ENCODE assay signal across 14 mouse cellular contexts in genomic region chr4:64025591-64025990, GRCm38 (mm10). TPM values are rescaled to one million over a fixed set of nuclear protein-coding genes. Genes with fewer than 3 reads are reported as not detected.
A peak's percentile ranks its signal among the peaks of the same experiment; 100 is the strongest.
DNase-seq lines count a peak whose midpoint lies in the region; ATAC-seq lines count a peak whose summit lies in the region.
"Had no signal": no experiment of that assay in that cellular context is flagged by ENCODE, and none has a peak within 500 bp of the region (broad histone marks: within the 10 kb centered on the region; RNA-seq: fewer than 3 reads in every experiment).

No protein-coding gene starts in this region.

- intact Hi-C loops in left cerebral cortex, postnatal 36 days (cut with DNase I), result no loop called here

- H3K9me3 ChIP-seq in kidney, embryonic 15.5 days (replicated peaks), result no peaks in the 10 kb centered on the region
- H3K9me3 ChIP-seq: forebrain, embryonic 10.5 days; hindbrain, embryonic 10.5 days; liver, embryonic 15.5 days; neural tube, embryonic 13.5 days had no signal

- peak; percentile 19 for DNase-seq in adrenal gland, postnatal 10 days
- no peak for DNase-seq in adrenal gland, postnatal 4 days (ENCODE audit: low spot score in 2 of 2)
- DNase-seq in kidney, postnatal 14 days, result peak; percentile 12
- peak; percentile 16 to 37 for DNase-seq in gastrocnemius, adult 8-10 months (ENCODE audit: low spot score in 2 of 2)
- peak; percentile 46 for DNase-seq in lung, postnatal 14 days
- DNase-seq in left cerebral cortex, adult 9 months (ENCODE audit: low spot score in 2 of 2), result no peak
- no peak for DNase-seq in left cerebral cortex, postnatal 36 days (ENCODE audit: low spot score in 2 of 2)
- DNase-seq: kidney, postnatal 36 days had no signal

- no peak overlapping the region for H3K4me2 ChIP-seq in kidney, embryonic 15.5 days
- H3K4me2 ChIP-seq: liver, embryonic 15.5 days; neural tube, embryonic 13.5 days had no signal

- no peak overlapping the region for H3K9ac ChIP-seq in kidney, embryonic 15.5 days
- H3K9ac ChIP-seq: liver, embryonic 15.5 days; neural tube, embryonic 13.5 days had no signal

- H3K27ac ChIP-seq in kidney, embryonic 15.5 days, result no peak overlapping the region
- H3K27ac ChIP-seq: forebrain, embryonic 10.5 days; hindbrain, embryonic 10.5 days; liver, embryonic 15.5 days; neural tube, embryonic 13.5 days had no signal

- no peaks in the 10 kb centered on the region for H3K27me3 ChIP-seq in kidney, embryonic 15.5 days
- H3K27me3 ChIP-seq: liver, embryonic 15.5 days; neural tube, embryonic 13.5 days had no signal

- 89% methylated on average over 6 of the region's 6 CpGs for WGBS in kidney, embryonic 15.5 days

- no peaks in the 10 kb centered on the region for H3K36me3 ChIP-seq in kidney, embryonic 15.5 days
- H3K36me3 ChIP-seq: forebrain, embryonic 10.5 days; hindbrain, embryonic 10.5 days; liver, embryonic 15.5 days; neural tube, embryonic 13.5 days had no signal

- ATAC-seq in kidney, embryonic 15.5 days (replicated peaks; ENCODE audit: low FRiP score), result no peak
- ATAC-seq: intestine, embryonic 16.5 days had no signal

- H3K4me3 ChIP-seq in kidney, embryonic 15.5 days (replicated peaks), result no peak overlapping the region
- H3K4me3 ChIP-seq: forebrain, embryonic 10.5 days; hindbrain, embryonic 10.5 days; liver, embryonic 15.5 days; neural tube, embryonic 13.5 days had no signal

- peaks cover 20% of the 10 kb centered on the region; the same call in 1 of the 2 replicates for H3K4me1 ChIP-seq in kidney, embryonic 15.5 days
- H3K4me1 ChIP-seq: hindbrain, embryonic 10.5 days; liver, embryonic 15.5 days; neural tube, embryonic 13.5 days had no signal

RNA-seq across cellular contexts. Expression of gene Tnc, which starts 21.2 kb away (rescaled TPM):
- 10 to 100 TPM; 11.0 to 15.3 TPM for total RNA-seq in adrenal gland, postnatal 10 days (2021)
- total RNA-seq in adrenal gland, postnatal 4 days (2021), result 10 to 100 TPM; 21.3 to 22.9 TPM
- 19.6 and 22.9 TPM in 2 replicates for polyA plus RNA-seq in kidney, embryonic 15.5 days (2015; fragmentation: Nextera tagmentation; extraction: Ambion mirVana)
- 1 to 10 TPM in 3 of 4 experiments, under 1 TPM in 1; 0.82 to 3.7 (median 2.2) TPM for total RNA-seq in gastrocnemius, adult 8-10 months (2022)
- 1 to 10 TPM; 2.4 to 3.8 TPM for total RNA-seq in left cerebral cortex, postnatal 36 days (2021)

Comparison
In these comparisons a context has a peak if more than half of its experiments do, and no peak if none do; other contexts are left out.
1. DNase-seq: peak in adrenal gland, postnatal 10 days (single experiment), kidney, postnatal 14 days (single experiment), gastrocnemius, adult 8-10 months (2 of 2) and lung, postnatal 14 days (single experiment); none in adrenal gland, postnatal 4 days (0 of 2), left cerebral cortex, adult 9 months (0 of 2) and left cerebral cortex, postnatal 36 days (0 of 2).